Mouse (Mus musculus) spleen, postnatal 4 days (tissue): Measurements from ENCODE around the gene Elp5.
"Not testable (repeated sequence)": the region's sequence is repeated elsewhere in the genome, so short reads cannot be mapped to it uniquely, and the experiment has no call there.

Source experiments
- DNase-seq, 2 experiments: peaks; one replicate each; pipeline ENCODE4 v3.0.0; 2022; ENCODE audit warnings: low spot score in 2 of 2

Elp5 gene

DNA sequence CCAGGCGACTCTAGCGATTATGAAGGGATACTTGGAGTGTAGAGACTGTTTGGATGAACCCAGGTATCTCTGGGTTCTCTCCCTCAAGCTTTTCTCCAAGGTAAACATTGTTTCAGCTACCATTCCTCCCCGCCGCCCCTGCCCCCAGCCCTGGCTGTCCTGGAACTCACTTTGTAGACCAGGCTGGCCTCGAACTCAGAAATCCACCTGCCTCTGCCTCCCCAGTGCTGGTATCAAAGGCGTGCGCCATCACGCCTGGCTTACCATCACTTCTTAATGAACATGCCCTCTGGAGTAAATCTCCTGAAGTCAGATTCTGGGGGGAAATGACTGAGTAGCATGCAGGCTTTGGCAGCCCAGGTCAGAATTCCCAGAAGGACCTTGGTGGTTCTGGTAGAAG is at the start of gene Elp5:
Gene Elp5, minus strand, starts transcription at position 293 of the 400 bp plus-strand sequence.
- no peak for DNase-seq

DNA sequence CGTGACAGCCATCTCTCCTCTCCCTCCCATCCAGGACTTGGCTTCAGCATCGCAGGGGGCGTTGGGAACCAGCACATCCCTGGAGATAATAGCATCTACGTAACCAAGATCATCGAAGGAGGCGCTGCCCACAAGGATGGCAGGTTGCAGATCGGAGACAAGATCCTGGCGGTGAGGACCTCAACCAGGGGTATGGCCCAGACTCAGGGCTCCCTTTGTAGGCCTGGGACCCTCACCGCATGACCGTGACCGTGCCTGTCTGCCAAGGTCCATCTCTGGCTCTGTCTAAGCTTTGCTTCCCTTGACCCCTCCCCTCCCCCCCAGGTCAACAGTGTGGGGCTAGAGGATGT is 49.0 kb upstream of the Elp5 start:
- no peak for DNase-seq

DNA sequence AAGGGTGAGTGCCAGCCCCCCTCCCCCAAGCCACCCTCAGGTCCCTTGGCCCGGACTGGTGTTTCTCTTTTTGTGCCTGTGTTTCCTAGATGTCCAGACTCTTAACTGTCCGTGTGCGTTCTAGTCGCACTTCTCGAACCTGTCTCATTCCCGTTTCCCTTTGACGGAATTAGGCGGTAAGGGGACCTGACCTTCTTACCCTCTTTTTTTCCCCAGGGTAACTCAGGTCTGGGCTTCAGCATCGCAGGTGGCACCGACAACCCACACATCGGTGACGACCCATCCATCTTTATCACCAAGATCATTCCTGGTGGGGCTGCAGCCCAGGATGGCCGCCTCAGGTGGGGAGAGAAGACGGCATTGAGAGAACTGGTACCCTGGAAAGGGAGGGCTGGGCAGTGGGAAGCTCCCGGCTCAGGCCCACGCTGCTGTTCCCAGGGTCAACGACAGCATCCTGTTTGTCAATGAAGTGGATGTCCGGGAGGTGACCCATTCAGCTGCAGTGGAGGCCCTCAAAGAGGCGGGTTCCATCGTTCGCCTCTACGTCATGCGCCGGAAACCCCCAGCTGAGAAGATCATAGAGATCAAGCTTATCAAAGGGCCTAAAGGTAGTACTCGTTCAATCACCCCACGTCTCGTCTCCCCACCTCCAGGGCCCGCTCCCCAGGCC is 48.5 kb upstream of the Elp5 start:
- DNase-seq = no peak

DNA sequence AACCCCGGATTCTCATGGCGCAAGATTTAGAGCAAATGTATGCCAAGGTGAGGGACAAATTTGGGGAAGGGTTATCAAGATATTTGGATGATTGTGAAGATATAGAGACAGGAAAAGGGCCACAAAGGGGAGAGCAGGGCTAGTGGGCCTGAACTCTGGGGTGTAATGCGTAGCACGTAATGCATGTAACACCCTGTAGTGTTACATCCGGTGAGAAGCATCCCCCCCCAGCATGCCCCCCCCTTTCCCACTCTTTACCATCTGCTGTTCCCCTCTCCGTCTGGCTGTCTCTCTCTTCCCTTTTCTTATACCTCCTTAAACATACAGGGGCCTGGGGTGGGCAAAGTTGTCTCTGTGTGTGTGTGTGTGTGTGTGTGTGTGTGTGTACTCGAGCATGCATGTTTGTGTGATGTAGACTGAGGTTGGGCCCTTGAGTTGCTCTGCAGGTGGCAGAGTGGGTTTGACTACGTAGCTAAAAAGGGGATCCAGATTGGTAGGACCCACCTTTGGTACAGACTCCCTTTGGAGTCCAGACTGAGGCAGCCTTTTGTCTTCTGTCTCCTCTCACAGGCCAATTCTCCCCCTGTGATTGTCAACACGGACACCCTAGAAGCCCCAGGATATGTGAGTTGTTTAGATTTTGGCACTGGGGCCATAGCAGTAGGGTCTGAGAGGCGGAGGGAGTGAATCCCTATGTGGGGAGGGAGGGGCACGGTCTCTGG is 47.7 kb upstream of the Elp5 start:
- DNase-seq = no peak

DNA sequence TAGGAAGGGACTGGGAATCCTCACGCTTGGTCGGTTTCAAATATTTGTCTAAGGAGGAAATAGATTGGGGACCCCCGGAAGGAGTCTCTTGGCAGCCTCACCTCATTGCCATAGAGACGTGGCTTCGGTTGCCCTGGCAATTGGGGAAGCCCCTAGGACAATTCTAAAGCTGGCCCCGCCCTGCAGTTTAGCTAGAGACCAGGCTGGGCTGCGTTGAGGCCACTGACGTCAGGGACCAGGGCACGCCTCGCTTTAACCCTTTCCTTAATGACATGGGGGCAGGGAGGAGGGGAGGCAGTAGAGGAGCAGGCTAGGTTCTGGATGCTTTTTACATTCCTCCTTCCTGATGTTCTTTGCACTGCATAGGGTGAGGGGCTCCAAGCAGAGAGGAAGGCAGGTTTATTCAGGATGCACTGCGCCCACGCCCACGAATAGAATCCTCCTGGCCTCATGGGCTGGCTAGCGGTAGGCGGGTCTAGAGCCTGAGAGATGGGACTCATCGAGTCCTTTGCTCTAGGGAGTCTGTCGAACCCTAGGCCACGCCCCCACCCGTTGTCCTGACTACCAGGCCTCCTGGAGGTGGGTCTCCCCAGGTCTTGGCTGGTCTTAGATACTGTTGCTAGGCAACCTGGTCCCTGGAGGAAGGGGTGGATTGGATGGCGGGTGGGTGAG is 46.9 kb upstream of the Elp5 start:
- DNase-seq = peak in 1 of 2 experiments; percentile 61

DNA sequence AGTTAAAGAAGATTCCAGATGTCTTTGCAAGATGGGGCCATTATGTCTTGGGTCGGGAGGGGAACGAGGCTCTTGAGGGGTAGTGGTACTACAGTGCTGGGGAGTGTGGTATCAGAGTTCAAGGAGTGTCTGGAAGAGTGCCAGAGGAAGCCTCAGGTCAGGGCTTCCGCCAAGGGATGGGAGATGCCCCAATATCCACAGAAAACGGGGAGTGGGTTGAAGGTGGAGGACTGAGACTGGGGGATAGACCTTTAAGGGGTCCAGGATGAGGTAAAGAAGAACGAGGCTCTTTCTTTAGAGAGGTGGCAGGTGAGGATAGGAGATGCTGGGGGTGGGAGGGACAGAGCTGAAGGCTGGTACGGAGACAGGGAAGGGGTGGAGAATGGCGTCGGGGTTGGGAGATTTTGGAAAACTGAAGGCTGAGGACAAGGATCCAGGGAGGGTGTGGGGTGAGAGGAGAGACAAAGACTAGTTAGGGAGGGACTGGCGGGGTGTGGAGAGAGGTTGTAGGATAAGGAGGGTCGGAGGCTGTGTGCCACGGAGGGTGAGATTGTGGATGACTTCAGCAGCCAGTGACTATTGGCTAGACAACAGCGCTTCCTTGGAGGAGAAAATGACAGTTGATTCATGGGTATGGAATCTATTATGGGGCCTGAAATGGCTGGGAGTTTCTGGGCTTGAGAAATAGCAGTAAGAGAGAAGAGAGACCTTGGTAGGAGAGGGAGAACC is 46.2 kb upstream of the Elp5 start:
- no peak for DNase-seq

DNA sequence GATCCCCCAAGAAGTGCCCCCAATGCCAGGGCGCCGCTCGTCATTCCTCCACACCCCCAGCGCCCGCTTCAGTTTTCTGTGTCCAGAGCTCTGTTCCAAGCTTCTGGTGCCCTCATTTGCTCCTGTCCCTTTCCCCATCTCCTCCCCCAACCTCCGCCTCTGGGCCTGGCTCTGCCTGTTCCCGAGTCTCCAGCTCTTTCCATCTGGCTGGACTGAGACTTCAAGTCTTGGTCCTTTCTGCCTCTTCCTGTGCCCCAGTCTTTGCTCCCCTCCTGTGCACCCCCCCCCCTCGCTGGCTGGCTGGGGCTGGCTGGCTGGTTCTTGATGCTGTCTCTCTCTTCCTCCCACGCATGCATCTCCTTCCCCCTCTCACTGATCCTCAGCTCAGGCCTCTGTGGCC is 45.1 kb upstream of the Elp5 start:
- DNase-seq = no peak

DNA sequence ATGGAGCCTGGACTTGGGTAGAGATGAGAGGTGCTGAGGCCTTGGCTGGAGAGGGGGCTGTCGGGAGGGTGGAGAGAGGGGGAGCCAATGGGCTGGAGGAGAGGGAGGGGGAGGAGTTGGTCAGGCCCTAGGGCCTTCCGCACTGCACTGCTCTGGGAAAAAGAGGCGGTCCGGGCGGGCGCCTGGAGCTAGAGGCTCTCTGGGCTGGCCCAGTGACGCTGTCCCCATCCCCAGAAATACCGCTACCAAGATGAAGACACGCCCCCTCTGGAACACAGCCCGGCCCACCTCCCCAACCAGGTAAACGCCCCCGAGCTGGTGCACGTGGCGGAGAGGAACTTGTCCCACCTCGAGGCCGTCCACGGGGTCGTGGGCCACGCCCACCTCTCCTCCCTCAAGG is 44.4 kb upstream of the Elp5 start:
- DNase-seq = no peak

DNA sequence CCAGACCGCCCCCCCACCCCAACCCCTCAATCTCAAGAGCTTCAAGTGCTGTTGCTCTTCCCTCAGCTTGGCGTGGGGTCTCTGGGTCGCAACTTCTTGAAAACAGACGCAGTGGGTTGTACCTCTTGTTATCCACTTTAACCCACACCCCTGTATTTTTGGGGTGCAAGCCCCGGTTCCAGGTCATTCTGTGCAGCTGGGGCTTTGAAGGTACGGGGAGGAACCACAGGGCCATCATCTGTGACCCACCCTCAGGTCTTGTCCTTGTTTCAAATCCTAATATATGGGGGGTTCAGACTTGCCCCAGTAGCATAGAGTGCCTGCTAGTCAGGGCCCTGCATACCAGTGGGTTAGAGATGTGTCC is 41.8 kb upstream of the Elp5 start:
- DNase-seq = no peak

DNA sequence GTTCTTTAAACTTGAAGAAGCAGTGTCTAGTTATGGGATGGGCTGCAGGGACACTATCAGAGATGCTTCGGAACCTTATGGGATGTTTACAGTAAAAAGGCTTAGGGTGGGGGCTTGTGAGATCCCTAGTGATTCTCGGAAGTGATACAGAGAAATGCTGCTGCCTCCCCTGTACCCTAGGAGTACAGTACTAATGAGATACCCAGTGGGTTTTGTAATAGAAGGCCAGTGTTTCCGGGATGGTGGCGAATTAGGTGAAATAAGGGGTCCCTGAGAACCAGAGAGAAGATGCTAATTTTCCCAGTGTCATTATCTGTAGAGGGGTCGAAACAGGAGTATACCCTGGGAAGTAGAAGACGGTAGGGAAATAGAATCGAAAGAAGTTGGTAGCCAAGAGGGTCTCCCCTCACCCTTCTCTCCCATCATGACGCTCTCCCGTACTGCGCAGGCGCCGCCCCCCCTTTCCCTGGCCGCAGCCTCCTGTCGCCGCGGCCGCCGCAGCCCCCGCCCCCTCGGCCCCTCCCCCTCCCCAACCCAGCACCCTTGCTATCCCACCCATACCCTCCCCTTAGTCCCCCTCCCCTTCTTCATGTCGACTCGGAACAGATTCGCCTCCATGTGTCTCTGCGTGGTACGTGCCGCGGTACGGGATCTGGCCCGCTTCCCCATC is 41.3 kb upstream of the Elp5 start:
- no peak for DNase-seq

DNA sequence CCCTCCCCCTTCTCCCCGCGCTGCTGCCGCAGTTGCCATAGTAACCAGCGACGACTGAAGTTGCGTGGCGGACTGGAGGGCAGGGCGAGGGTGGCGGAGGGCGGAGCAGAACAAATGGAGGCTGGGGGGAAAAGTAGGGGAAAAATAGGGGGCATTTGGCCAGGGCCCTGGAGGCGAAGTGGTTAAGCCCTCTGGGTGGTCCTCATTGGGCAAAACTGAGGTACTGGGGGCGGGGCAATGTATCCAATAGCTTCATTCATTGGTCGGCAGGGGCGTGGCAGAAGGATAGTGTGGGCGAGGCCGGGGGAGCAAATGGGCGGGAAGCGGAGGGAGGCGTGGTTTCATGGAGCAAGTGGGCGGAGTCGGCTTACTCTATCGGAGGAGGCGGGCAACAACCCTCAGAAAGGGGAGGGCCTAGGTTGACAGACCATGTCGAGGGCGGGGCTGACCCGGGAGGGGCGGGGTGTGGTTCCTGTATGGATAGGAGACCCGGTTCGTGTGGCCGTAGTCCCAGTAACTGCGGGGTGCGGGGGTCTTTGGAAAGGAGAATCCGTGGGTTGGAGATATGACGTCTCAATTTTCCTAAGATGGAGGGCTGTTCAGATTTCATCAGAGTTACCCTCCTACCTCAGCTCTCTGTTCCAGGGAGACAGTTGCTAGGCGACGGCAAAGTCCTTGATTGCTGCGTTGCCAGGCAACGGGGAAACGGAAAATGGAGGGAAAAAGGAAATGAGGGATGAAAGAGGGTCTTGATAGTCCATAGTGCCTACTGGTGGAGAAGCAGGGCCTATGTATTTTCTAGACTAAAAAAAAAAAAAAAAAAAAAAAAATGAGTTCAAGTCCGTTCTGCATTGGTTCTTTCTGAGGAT is 39.2 kb upstream of the Elp5 start:
- peak; percentile 96 to 97 for DNase-seq

DNA sequence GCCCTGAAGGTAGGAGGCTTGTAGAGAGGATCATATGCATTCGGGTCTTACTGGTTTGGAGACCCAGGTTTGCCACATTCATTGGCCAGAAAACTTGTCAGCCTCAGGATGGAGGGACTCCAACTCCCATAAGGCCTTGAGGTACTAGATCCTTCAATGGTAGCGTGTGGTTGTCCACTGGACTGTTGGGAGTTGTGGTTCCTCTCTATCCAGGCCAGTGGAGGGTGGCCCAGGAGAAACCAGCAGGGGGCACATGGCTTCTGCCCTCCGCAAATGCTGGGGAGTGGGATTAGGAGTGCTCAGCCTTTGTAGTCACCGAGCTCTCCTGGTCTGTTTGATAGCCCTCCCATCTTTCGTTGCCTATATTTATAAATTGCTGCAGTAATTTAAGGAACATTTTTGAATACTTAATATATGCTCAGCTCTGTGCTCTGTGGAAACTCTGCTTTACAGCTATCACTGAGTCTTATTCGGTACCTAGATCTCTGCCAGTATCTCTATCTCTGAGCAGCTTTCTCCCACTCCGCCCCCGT is 38.5 kb upstream of the Elp5 start:
- DNase-seq = peak; percentile 72 to 79

DNA sequence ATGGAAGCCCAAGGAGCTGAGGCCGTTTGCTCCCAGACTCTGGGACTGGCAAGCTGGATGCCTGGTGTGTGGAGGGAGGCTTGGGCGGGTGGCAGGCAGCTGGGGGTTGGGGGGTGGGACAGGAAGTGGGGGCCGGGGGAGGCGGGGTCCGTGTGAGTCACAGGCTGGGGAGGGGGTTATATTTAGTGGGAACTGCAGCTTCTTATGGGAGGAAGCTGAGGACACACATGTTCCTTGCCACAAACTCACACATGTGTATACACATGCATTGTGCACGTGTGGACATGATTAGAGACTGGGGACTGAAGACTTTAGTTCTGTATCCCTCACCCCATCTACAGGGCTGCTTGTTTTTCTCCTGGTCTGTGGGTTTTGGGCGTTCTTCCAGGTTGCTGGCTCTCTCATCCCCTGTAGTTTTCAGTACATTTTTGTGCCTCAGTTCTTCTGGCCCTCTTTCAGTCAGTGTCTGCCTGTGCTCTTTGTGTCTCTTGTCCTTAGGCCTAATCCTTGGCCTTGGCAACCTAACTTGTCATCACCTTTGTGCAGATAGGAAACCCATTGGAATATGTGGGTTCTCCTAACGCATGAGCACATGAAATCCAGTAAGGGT is 37.8 kb upstream of the Elp5 start:
- DNase-seq = no peak

DNA sequence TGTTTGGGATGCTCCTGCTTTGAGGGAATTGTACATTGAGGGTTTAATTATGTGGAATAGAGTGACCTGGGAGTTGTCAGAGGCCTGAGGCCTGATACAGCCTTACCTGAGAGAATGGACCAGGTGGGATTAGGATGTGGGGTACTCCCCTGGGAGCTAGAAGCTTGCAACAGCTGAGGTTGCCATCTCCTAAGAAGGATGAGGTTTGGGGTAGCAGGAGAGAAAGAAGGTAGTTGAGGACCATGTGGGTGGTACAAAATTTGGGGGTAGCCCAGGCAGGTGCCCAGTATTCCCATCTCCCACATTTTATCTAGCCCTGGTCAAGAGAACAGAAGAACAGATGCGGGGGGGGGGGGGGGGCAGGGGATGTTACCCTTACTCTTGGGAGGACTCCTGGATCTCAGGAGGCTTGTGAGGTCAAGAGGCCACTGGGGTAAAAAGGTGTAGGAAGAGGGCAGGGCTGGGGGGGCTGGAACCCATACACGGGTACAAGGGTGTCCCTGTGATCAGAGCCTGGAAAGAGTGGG is 37.2 kb upstream of the Elp5 start:
- no peak for DNase-seq

DNA sequence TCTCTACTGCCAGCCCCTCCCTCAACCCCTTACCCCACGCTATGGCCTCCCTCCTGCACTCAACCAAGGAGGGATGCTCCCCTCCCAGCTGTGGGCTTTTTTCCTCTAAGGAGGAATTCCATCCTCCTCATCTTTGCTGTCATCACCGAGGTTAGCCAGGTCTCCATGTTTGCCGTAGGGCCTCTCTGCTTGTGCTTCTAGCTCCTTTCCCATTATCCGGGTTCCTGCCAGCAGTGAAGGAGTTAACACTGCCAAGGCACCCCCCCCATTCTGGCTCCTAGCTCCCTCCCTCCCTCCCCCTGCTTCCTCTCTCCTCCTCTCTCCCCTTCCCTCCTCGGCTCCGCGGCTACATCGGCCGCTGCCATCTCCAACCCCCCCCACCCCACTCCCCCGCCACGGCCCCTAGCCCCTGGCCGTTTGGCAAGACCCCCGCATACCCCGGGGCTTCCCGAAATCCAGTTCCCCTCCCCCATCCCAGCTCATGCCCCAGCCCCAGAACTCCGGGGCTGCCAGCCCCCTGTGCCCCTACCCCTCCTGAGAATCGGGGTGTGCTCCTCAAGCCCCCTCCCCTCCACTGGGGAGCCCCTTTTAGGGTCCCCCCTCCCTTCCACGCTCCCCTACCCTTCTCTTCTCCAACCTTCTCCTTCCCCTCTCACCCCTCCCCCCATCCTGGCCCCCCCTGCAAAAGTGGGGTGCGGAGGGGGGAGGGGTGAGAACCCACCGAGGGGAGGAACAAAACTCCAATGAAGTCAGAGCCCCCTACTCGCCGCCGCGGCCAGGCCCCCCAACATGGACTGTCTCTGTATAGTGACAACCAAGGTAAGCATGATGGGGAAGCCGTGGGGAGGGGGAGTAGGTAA is 36.0 kb upstream of the Elp5 start:
- no peak for DNase-seq

DNA sequence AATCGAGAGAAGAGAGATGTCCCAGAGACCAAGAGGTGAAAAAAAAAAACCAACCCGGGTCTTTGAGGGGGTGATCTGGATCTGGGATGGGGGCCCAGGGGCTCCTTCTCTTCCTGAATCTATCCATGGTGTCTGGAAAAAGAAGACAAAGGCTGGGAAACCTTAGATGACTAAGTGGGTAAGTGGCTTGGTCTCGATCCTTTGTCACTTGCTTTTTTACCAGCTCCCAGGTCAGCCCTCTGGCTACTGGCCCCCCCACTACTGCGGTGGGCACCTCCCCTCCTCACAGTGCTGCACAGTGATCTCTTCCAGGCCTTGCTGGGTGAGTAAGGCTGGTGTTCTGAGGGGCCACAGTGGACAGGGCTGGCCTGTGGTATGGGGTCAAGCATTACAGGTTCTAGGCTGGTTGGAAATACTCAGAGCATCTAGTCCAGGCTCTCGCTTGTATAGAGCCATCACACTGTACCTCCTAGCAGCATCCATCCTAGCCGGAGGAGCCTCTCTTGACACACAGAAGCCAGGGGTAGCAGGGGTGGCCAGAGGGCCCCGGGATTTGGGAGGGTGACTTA is 35.0 kb upstream of the Elp5 start:
- no peak for DNase-seq

DNA sequence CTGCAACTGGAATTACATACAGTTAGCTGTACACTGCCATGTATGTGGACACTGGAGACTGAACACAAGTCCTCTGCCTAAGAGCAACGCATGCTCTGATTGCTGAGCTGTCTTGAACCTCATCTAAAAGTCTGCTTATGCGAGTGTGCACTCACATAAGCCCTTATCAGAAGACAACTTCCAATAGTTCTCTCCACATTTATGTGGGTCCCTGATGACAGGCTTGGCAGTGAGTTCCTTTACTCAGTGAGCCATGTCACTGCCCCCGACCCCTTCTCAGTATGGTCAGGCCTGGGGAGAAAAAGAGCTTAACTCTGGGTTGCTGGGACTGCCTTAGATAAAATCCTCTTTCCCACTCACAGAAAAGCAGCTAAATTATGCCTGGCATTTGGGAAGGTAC is 34.4 kb upstream of the Elp5 start, which contains the start of gene Dlg4:
Gene Dlg4, plus strand, starts transcription at position 274 of the 400 bp plus-strand sequence.
- no peak for DNase-seq

DNA sequence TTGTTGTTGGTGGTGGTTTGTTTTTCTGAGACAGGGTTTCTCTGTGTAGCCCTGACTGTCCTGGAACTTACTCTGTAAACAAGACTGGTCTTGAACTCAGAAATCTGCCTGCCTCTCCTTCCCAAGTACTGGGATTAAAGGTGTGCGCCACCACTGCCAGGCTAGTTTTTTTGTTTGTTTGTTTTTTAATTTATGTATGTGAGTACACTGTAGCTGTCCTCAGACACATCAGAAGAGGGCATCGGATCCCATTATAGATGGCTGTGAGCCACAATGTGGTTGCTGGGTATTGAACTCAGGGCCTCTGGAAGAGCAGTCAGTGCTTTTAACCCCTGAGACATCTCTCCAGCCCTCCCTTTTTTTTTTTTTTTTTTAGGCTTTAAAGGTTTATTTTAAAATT is 33.9 kb upstream of the Elp5 start:
- not testable (repeated sequence) for DNase-seq

DNA sequence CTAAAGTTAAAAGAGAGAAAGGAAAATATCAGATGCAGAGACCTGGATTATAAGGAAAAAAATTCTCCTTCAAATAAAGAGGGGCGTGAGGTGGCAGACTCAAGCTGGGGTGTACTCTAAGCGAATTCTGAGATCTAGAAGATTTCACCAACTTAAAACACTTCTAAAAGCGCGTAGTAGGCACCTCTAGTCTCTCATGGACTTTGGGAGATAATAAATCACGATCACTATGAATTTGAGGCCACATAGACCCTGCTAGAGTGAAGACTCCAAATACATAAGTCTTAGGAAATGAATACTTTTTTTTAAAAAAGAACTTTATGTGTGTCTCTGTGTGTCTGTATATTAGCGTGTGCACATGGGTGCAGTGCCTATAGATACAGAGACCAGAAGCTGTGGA is 33.4 kb upstream of the Elp5 start:
- DNase-seq = no peak
